Mouse (Mus musculus) embryonic facial prominence, embryonic 11.5 days (tissue): ENCODE measurements around the gene Il17re. TPM values are rescaled to one million over a fixed set of nuclear protein-coding genes. Genes with fewer than 3 reads are reported as not detected.

Experiments used
- ATAC-seq: fragments of 200-750 bp; cut with Nextera tagmentation; replicated peaks from 2 replicates; pipeline ENCODE4 v1.8.0; 2017; ENCODE audit warnings: low read depth; ENCODE audit not compliant: insufficient number of reproducible peaks, low FRiP score, low TSS enrichment
- DNase-seq: peaks from one replicate; pipeline ENCODE4 v3.0.0-alpha.2; 2015; ENCODE audit warnings: low spot score
- H3K27ac ChIP-seq: fragments of 300-500 bp; sonication (generic); replicated peaks from 2 replicates; pipeline ENCODE4 v1.5.1; 2014; ENCODE audit warnings: mild to moderate bottlenecking, low read depth, low read length, control low read depth
- H3K27me3 ChIP-seq: fragments of 300-500 bp; sonication (generic); 2 replicates; pipeline ENCODE4 v1.6.1; 2014; ENCODE audit warnings: mild to moderate bottlenecking, low read length, moderate library complexity, mixed read lengths; ENCODE audit not compliant: control insufficient read depth, insufficient read depth
- H3K36me3 ChIP-seq: fragments of 300-500 bp; sonication (generic); replicated peaks from 2 replicates; pipeline ENCODE4 v1.6.1; 2014; ENCODE audit warnings: low read depth, mild to moderate bottlenecking, low read length, moderate library complexity, mixed read lengths; ENCODE audit not compliant: control insufficient read depth, insufficient read depth
- H3K4me1 ChIP-seq: fragments of 300-500 bp; sonication (generic); 2 replicates; pipeline ENCODE4 v1.6.1; 2014; ENCODE audit warnings: low read length, mixed read lengths; ENCODE audit not compliant: control insufficient read depth, insufficient read depth
- H3K4me2 ChIP-seq: fragments of 300-500 bp; sonication (generic); 2 replicates; pipeline ENCODE4 v1.6.1; 2014; ENCODE audit warnings: low read depth, mild to moderate bottlenecking, control low read depth, low read length, moderate library complexity
- H3K4me3 ChIP-seq: fragments of 300-500 bp; sonication (generic); 2 replicates; pipeline ENCODE4 v1.5.1; 2014; ENCODE audit warnings: low read depth, low read length, control low read depth
- H3K9ac ChIP-seq: fragments of 300-500 bp; sonication (generic); replicated peaks from 2 replicates; pipeline ENCODE4 v1.6.1; 2014; ENCODE audit warnings: mild to moderate bottlenecking, control low read depth, low read length
- H3K9me3 ChIP-seq: fragments of 300-500 bp; sonication (generic); replicated peaks from 2 replicates; pipeline ENCODE4 v1.6.1; 2016; ENCODE audit warnings: mild to moderate bottlenecking, low read length, inconsistent platforms, mixed read lengths; ENCODE audit not compliant: control insufficient read depth
- WGBS: fragments of 180-500 bp; shearing (Covaris S2); extraction: QIAGEN DNeasy Blood & Tissue Kit; methylation state at CpG from one replicate; pipeline ENCODE4 v1.1.7; 2014; 5-methylcytosine and 5-hydroxymethylcytosine counted together
- polyA plus RNA-seq: library from polyadenylated mRNA; unstranded; fragments of >200 nt; fragmentation: Nextera tagmentation; extraction: Ambion mirVana; gene quantifications from 2 replicates; pipeline ENCODE4 v1.2.1, GENCODE M21; 2014

The Il17re gene
- polyA plus RNA-seq, 1 experiment from 2014 or later = 1.2 TPM

DNA sequence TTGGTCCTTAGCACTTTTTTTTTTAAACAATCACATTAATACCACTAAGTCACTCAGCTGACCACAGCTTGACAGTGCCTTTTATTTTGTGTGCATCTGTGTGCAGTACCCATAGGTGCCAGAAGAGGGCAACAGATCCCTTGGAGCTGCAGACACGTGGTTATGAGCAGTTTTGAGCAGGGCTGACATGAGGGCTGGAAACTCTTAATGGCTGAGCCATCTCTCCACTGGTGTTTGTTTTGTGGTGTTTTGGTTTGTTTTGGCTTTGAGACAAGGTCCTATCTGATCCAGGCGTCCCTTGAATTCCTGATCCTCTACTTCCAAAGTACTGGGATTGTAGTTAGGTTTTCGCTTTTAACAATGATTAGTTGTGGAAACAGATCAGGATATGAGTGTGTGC, 30.9 kb upstream of the Il17re start:
- H3K4me3 ChIP-seq = no peak overlapping the region
- H3K27me3 ChIP-seq = no peaks in the 10 kb centered on the region
- 64% methylated on average over 3 of the region's 3 CpGs for WGBS
- no peaks in the 10 kb centered on the region for H3K36me3 ChIP-seq
- H3K4me2 ChIP-seq = no peak overlapping the region
- H3K27ac ChIP-seq = no peak overlapping the region
- H3K9ac ChIP-seq = no peak overlapping the region
- ATAC-seq = no peak
- H3K9me3 ChIP-seq = no peaks in the 10 kb centered on the region
- no peaks in the 10 kb centered on the region for H3K4me1 ChIP-seq
- peak; percentile 54 for DNase-seq

DNA sequence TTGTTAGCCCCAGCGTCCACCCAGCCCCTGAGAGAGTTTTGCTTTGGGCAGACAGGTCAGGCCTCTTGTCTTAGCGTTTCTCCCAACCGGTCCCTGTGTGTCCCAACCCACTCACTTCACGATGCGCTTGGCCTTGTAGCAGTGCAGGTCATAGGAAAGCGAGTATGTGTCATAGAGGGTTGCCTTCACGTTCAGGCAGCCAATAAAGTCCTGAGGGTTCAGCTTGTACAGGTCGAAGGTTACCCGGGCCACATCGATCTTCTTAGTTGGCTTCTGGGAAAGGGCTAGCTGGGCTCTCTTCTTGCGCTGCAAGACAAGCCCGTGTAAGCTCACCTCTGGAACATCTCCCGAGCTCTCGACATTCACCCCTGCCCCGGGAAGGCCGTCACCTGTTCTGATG, 30.3 kb upstream of the Il17re start:
- WGBS = 89% methylated on average over 16 of the region's 16 CpGs
- no peak overlapping the region for H3K27ac ChIP-seq
- no peaks in the 10 kb centered on the region for H3K9me3 ChIP-seq
- H3K27me3 ChIP-seq = no peaks in the 10 kb centered on the region
- ATAC-seq (no peak), DNase-seq (no peak)
- H3K4me3 ChIP-seq = no peak overlapping the region
- no peaks in the 10 kb centered on the region for H3K36me3 ChIP-seq
- H3K4me1 ChIP-seq = no peaks in the 10 kb centered on the region
- no peak overlapping the region for H3K4me2 ChIP-seq
- H3K9ac ChIP-seq = no peak overlapping the region

DNA sequence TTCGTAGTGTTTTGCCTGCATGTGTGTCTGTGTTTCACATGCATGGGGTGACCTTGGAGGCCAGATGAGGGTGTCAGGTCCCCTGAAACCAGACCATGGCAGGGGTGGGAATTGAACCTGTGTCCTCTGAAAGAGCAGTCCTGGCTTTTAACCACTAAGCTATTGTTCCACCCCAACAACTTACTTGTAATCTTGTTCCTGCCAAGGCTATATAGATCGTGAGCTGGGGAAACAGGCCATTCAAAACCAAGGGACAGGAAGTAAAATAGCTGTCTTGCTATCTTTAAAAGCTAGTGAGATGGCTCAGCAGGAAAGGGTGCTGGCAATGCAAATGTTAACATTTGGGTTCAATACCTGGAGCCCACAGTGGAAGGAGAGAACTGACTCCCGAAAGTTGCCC, 28.3 kb upstream of the Il17re start:
- Histone ChIP-seq H3K4me3 (no peak overlapping the region), H3K27me3 (no peaks in the 10 kb centered on the region), H3K36me3 (no peaks in the 10 kb centered on the region), H3K27ac (no peak overlapping the region), H3K9ac (no peak overlapping the region), H3K9me3 (no peaks in the 10 kb centered on the region), H3K4me1 (no peaks in the 10 kb centered on the region), H3K4me2 (no peak overlapping the region)
- no peak for DNase-seq
- 83% methylated on average over 3 of the region's 3 CpGs for WGBS
- ATAC-seq = no peak

DNA sequence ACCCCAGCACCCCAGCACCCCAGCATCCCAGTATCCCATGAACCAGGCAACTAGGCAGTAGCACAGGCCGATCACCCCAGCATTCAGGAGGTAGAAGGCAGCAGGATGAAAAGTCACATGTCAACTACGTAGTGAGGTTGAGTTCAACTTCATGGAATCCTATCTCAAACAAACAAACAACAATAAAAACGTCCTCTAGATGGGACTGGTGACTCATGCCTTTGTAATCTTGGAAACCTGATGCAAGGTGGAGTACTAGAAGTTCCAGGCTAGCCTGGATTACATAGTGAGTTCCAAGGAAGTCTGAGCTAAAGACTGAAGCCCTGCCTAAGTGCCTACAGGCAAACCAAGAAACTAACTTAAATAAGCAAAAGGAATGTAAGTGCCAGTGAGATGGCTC, 27.4 kb upstream of the Il17re start:
- no peak overlapping the region for H3K4me2 ChIP-seq
- no peak overlapping the region for H3K4me3 ChIP-seq
- no peaks in the 10 kb centered on the region for H3K4me1 ChIP-seq
- DNase-seq (no peak), ATAC-seq (no peak)
- no peak overlapping the region for H3K27ac ChIP-seq
- H3K9me3 ChIP-seq = no peaks in the 10 kb centered on the region
- H3K36me3 ChIP-seq = no peaks in the 10 kb centered on the region
- H3K9ac ChIP-seq = no peak overlapping the region
- no peaks in the 10 kb centered on the region for H3K27me3 ChIP-seq
- WGBS = 58% methylated on average over 3 of the region's 3 CpGs

DNA sequence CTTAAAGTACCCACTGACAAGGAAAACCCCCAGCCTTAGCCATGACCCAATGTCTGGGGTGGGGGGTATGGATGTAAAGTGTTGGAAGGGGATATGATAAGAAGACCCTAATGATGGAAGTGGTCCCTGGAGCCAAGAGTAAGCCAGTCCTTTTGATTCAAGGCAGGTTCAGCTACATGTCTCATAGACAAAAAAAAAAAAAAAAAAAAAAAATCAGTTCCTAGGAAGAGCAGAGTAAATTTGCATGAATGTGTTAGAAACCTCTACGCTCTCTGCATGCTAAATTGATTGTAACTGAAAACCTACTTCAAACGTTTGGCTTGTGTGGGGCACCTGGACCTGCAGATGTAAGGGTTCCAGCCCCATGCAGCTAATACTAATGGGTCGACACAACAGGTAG, 26.5 kb upstream of the Il17re start:
- H3K4me3 ChIP-seq = no peak overlapping the region
- DNase-seq (no peak), ATAC-seq (no peak)
- no peaks in the 10 kb centered on the region for H3K27me3 ChIP-seq
- H3K9me3 ChIP-seq = no peaks in the 10 kb centered on the region
- no peak overlapping the region for H3K27ac ChIP-seq
- no peak overlapping the region for H3K9ac ChIP-seq
- no peaks in the 10 kb centered on the region for H3K4me1 ChIP-seq
- no peak overlapping the region for H3K4me2 ChIP-seq
- 65% methylated on average over 3 of the region's 3 CpGs for WGBS
- H3K36me3 ChIP-seq = no peaks in the 10 kb centered on the region

DNA sequence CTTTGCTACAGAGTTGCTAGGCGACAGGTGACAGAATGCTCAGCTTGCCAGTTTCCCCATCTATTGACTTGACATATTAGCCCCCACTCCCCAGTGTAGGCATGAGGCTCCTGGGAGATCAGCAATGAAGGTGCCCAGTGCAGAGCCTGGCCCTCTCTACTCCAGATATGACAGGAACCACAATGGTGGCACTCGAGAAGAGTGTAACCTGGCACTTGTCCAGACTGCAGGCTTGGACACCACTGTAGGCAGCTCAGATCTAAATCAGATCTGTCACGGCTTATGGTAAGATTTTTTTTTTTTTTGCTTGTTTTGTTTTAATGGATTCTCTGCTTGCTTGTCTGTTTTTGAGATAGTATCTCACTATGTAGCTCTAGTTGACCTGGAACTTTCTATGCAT, 24.6 kb upstream of the Il17re start:
- Histone ChIP-seq H3K27ac (no peak overlapping the region), H3K4me3 (no peak overlapping the region), H3K4me1 (no peaks in the 10 kb centered on the region), H3K4me2 (no peak overlapping the region), H3K27me3 (no peaks in the 10 kb centered on the region), H3K36me3 (no peaks in the 10 kb centered on the region), H3K9me3 (no peaks in the 10 kb centered on the region), H3K9ac (no peak overlapping the region)
- ATAC-seq = no peak
- no peak for DNase-seq
- 76% methylated on average over 3 of the region's 3 CpGs for WGBS

DNA sequence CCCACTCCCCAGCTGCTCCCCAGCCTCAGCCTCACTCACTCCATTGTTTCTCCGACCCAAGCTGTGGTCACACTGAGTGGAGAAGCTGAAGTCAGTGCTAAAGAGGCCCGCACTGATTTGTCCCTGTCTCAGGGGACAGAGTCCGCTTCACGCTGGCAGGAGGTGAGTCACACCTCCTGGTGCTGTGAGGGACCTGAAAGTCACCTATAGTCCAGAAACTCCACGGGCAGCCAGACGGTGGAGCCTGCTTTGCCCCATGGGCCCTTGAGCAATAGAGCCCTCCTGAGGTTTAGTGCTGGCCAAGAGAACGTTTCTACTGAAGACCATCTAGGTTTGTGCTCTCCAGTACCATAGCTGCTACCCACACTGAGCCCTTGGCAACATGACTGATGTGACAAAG, 23.6 kb upstream of the Il17re start:
- WGBS = 76% methylated on average over 7 of the region's 7 CpGs
- Histone ChIP-seq H3K9me3 (no peaks in the 10 kb centered on the region), H3K9ac (no peak overlapping the region), H3K4me2 (no peak overlapping the region), H3K4me3 (no peak overlapping the region), H3K36me3 (no peaks in the 10 kb centered on the region), H3K27ac (no peak overlapping the region), H3K4me1 (no peaks in the 10 kb centered on the region), H3K27me3 (no peaks in the 10 kb centered on the region)
- no peak for ATAC-seq
- no peak for DNase-seq

DNA sequence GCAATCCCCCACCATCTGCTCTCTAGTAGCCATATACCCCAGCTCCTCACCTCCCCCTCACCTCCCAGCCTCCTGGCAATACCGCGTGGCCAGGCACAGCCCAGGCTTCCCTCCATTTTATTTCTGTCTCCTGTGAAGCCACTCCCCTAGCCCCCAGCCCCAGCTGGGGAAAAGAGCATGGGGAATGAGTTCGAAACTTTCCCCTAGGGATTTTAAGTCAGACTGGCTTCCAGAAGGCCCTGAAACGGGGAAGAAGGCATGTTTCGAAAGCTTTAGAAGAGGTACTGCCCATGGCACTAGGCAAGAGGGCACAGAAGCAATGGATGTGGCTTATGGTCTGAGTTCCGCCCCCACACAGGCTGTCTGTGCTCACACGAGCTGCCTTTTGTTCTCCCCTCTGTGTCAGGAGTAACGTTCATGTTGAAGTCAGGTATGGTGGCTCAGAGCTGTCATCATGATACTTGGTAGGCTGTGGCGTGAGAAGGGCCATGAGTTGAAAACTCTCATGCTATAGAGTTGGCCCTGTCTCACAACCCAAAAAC, 22.5 kb upstream of the Il17re start, which contains the start of gene Cidec:
Cidec (minus strand) TSS at position 97 of the 542 bp plus-strand sequence.
- H3K36me3 ChIP-seq = no peaks in the 10 kb centered on the region
- no peak within 1 kb of the TSS for H3K9ac ChIP-seq
- no peak within 1 kb of the TSS for H3K27ac ChIP-seq
- H3K27me3 ChIP-seq = no peaks in the 10 kb centered on the region
- ATAC-seq (no peak), DNase-seq (no peak)
- H3K4me1 ChIP-seq = no peaks in the 10 kb centered on the region
- H3K4me3 ChIP-seq = no peak within 1 kb of the TSS
- 68% methylated on average over 9 of the region's 9 CpGs for WGBS
- H3K4me2 ChIP-seq = no peak within 1 kb of the TSS
- no peaks in the 10 kb centered on the region for H3K9me3 ChIP-seq
